Mouse (Mus musculus): ENCODE measurements at regions not wholly inside any gene's neighbourhood (a gene's known extent, or its start where the extent isn't known, plus 50 kb on each side); places are given as distances from the start of the nearest gene placed in this dataset.

GRCm38 (mm10) chr13:63741879-63742278 lies 73.2 kb upstream of the Ercc6l2 start:
- TF ChIP-seq CTCF (IDR thresholded peaks at IDR 0.05; ENCODE audit: insufficient read depth, low read length) (no peak), POLR2A (IDR thresholded peaks at IDR 0.05; ENCODE audit: borderline replicate concordance, extremely low read depth, low read depth, low read length) (no peak)

All from lung, adult 2 months (tissue).